Mouse (Mus musculus) layer of hippocampus, adult 9-11 months (tissue): ENCODE measurements around the gene Txlnb.

Experiments used
- DNase-seq: peaks from one replicate; pipeline ENCODE4 v3.0.0; 2022

Gene Txlnb

GRCm38 (mm10) chr10:17829205-17829604 lies 33.2 kb downstream of the Txlnb start:
- DNase-seq = no peak

- no peak for DNase-seq
Observed at GRCm38 (mm10) chr10:17831041-17831440, 35.0 kb downstream of the Txlnb start.

DNA sequence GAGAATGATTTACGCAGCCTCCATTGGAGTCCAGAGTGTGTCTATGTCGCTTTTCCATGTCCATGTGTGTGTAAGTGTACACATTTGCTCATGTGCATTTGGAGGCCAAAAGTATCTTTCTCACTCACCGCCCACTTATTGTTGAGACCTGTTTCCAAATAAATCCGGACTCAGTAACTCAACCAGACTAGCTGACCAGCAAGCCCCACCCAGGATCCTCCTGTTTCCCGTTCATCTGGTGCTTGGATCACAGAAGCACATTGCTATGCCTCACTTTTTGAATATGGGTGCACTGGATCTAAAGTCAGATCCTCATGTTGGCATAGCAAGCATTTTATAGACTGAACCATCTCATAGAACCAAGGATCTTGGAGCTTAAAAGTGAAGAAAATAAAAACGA lies 39.0 kb downstream of the Txlnb start:
- DNase-seq = no peak

GRCm38 (mm10) chr10:17836275-17836674 lies 40.2 kb downstream of the Txlnb start:
- no peak for DNase-seq

DNA sequence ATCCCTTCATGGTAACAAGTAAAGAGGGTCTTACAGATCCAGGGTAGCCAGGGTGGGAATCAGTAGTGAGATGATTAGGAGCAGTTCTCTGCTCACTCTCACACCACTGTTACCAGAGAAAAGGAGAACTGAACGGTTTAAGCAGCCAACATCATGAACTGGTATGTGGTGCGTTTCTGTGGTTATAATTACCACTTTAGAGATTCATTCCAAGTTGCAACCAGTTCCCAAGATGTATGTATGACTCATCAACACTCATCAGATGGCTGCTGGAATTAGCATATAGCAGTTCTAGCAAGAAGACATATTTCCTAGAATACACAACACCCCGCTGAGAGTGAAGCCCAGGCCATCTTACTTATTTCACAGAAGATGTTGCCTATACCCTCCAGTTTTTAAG lies 46.0 kb downstream of the Txlnb start:
- DNase-seq = peak; percentile 32

DNA sequence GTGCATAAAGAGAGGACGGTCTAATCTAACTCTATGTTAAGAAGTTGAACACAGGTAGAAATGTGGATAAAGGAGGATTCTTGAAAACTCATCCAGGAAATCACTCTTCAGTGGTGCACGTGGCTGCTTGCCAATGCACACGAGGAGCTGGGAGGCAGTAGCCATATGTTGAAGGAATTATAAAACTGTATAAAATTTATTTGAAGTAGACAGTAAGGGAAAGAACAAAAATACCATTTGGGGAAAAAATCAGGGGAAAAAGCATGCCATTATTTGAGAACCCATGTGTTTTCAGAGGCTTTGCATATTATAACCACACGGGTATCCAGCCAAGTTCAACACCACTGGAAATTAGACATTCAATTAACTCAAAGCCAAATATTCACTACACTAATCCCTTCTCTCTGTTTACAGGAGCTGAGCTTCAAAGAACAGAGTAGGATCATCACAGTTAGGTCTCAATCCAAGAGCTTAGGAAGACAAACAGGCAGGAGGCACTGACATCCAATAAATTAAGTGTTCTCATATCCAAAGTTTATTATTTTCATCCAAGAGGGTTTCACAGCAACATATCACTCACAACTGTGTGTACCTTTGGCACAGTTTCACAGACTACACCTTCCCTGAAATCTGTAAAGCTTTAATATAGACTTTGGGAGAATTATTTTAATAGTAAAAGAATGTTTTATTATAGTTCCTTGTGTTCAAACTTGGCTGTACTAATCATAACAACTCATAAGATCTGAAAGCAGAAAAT lies 48.9 kb downstream of the Txlnb start:
- DNase-seq = no peak

DNA sequence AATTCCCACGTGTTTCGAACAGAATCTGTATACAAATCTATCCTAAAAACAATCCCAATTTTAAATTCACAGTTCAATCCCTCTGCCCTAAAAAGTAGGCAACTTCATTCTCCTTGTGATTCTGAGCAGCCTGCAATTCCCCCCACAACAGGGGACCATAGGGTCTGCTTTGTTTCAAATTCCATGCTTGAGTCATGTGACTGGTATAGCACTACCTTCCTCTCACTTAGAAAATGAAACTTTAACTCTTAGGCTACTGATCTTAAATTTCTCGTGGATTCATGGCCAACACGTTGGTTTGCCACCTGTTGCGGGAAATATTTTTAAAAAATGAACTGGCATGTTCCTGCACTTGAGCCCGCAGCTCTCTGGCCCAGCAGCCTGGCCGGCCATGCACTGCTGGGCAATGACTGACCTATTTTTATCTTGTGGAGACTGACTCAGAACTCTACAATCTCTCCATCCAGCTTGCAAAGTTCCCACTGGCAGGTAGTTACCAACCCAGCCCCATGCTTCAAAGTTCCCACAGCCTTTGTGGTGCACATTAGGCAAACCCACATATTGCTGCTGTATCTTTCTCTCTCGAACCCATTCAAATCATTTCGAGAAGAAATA lies 61.7 kb downstream of the Txlnb start:
- no peak for DNase-seq

DNA sequence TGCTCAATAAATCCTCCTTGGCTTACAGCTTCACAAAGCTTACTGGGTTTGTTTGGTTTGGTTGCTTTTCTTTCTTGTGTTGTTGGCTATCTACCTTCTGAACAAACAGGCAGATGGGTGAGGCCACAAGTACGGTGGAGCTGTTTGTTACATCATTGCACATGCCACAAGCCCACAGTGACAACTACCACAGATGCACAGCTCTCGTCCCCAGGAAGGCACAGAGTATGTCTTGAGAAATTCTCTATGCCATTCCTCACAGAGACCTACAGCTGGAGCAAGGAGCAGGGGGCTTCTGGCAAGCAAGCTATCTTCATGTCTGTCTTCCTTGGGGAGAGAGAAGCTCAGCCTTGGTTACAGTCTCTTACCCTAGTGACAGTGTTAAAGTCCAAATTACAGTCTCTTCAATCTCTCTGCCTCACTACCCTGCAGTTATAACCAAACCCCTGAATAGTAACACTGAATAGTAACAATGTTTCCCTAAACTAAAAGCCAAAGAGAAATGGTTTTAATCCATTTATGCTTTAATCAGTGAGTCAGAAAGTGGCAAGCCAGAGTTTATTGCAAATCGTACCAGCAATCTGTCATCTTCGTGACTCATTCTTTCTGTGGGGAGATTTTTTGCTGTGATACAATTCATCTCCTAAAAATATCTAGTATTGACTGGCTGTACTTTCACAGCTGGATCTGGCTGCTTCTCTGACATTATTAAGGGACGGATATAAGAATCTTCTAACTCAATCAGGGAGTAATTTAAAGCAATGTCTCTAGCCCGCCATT lies 64.9 kb downstream of the Txlnb start:
- DNase-seq = peak; percentile 33

DNA sequence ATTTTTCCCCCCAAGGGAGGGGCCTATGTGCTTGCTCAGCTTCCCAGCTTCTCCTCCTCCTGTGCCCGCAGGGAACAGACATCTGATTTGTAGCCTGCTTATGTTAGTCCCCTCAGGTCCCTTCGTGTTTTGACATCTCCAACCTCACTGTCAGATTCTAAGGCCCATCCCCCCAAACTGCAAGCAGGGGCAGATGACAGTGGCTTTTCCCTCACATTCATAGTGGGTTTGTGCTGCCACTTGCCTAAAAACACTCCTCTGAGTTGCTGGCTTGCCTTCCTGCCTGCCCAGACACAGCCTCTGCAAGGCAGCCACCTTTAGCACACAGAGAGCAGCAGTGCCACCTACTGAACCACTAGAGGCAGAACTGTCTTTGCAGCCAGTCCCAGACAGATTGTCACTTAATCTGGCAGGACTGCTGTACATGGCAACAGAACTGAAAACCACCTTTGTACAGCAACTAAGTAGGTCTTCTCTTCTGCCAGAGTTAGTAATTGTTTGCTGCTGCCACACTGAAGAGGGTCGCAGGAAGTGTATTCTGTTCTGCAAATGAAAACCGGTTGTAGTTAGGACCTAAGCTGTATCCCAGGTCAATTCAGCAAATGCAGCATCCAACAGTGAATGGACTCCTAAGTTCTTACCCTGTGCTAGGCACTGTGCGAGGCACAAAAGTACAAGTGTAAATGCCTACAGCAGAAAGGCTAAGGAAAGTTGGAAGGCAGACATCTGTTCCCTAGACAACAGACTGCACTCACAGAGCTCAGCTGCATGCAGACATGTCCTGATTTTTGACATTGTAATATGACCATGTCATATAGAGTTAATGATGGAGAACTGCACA lies 74.0 kb downstream of the Txlnb start:
- peak; percentile 75 for DNase-seq

GRCm38 (mm10) chr10:17878002-17878919 lies 82.2 kb downstream of the Txlnb start:
- DNase-seq = no peak

DNA sequence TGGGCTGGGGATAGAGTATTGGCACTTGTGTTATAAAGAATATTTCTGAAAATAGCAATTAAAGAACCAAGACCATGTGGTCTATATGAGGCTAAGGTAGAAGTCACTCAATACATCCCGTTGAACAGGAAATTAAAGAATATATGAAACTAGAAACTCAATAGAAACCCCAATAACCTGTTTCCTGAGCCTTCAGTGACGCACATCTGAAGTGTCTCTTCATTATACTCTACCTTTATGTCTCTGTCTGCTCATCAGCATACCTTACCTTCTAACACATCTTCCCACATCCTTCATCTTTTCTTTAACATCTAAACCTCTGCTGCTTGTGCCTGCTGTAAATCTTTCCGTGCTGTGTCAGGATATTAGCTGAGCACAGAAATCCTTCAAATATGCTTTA lies 84.0 kb downstream of the Txlnb start:
- no peak for DNase-seq

DNA sequence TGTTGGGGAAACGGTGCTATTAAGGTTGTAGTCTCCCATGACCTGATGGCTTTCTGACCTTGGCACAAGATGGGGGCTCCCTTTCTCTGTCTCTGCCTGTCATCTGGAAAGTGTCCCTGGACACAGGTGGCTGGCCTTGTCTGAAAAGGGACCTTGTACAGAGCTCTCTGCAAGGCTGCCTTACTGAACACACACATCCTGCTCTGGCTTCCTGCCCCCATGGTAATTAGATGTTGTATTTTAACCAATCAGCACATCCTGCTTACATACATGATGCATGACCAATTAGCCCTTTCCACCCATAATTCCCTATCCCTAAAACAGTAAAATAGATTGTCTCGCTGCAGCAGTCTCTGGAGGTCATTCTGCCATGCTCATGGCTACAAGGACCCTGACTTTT lies 84.7 kb downstream of the Txlnb start:
- no peak for DNase-seq
